Mouse (Mus musculus): ENCODE data around the gene Adamtsl1. TPM values are rescaled to one million over a fixed set of nuclear protein-coding genes. Genes with fewer than 3 reads are reported as not detected.

Gene Adamtsl1
- polyA plus RNA-seq, 1 experiment from 2014 or later: 17.6 TPM

DNA sequence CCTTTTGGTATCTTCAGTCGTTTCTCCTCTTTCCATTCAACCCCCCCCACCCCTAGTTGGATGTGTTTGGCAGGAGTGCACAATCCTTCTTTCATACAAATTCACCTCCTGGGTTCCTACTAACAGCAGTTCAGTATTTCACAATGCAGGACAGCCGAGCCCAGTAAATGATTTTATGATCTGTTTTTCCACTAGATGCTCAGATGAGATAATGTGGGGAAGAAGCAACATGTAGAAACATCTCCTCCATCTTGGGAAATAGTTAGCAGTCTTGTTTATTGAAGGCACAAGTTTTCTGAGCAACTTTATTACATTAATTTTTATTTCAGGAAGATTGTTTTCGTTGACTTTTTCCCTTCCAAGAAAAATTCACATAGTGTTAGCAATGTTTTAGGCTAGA, 40.7 kb downstream of the Adamtsl1 start:
- no peak overlapping the region for H3K9ac ChIP-seq
- no peaks in the 10 kb centered on the region for H3K36me3 ChIP-seq
- no peak overlapping the region for H3K4me3 ChIP-seq
- no peaks in the 10 kb centered on the region for H3K27me3 ChIP-seq
- no peaks in the 10 kb centered on the region for H3K9me3 ChIP-seq
- WGBS: 62% methylated on average over 3 of the region's 3 CpGs
- no peak overlapping the region for H3K4me2 ChIP-seq
- no peak for ATAC-seq (ENCODE audit: borderline replicate concordance, extremely low read depth, low FRiP score, low TSS enrichment)
- 0 out of 2 replicates have a peak, but pooled peaks cover 2% of the 10 kb centered on the region for H3K4me1 ChIP-seq
- no peak overlapping the region for H3K27ac ChIP-seq

GRCm38 (mm10) chr4:85559753-85560152, 45.8 kb downstream of the Adamtsl1 start:
- no peak for ATAC-seq (ENCODE audit: borderline replicate concordance, extremely low read depth, low FRiP score, low TSS enrichment)
- no peak overlapping the region for H3K4me2 ChIP-seq
- H3K27me3 ChIP-seq: no peaks in the 10 kb centered on the region
- H3K9ac ChIP-seq: no peak overlapping the region
- H3K9me3 ChIP-seq: no peaks in the 10 kb centered on the region
- no peak overlapping the region for H3K27ac ChIP-seq
- H3K4me1 ChIP-seq: 0 out of 2 replicates have a peak, but pooled peaks cover 4% of the 10 kb centered on the region
- H3K36me3 ChIP-seq: no peaks in the 10 kb centered on the region
- H3K4me3 ChIP-seq: no peak overlapping the region
- 57% methylated on average over 6 of the region's 6 CpGs for WGBS

- no peaks in the 10 kb centered on the region for H3K27me3 ChIP-seq
- H3K36me3 ChIP-seq: no peaks in the 10 kb centered on the region
- no peaks in the 10 kb centered on the region for H3K9me3 ChIP-seq
- no peak overlapping the region for H3K4me3 ChIP-seq
- no peak overlapping the region for H3K4me2 ChIP-seq
- no peak for ATAC-seq (ENCODE audit: borderline replicate concordance, extremely low read depth, low FRiP score, low TSS enrichment)
- H3K27ac ChIP-seq: no peak overlapping the region
- no peaks in the 10 kb centered on the region for H3K4me1 ChIP-seq
- H3K9ac ChIP-seq: no peak overlapping the region
- 90% methylated on average over 2 of the region's 2 CpGs for WGBS
Measured at GRCm38 (mm10) chr4:85585426-85585825, 71.5 kb downstream of the Adamtsl1 start.

- Histone ChIP-seq H3K9me3 (no peaks in the 10 kb centered on the region), H3K27ac (no peak overlapping the region), H3K4me2 (no peak overlapping the region), H3K9ac (no peak overlapping the region), H3K27me3 (no peaks in the 10 kb centered on the region), H3K4me3 (no peak overlapping the region), H3K36me3 (no peaks in the 10 kb centered on the region), H3K4me1 (no peaks in the 10 kb centered on the region)
- 57% methylated on average over 4 of the region's 4 CpGs for WGBS
- no peak for ATAC-seq (ENCODE audit: borderline replicate concordance, extremely low read depth, low FRiP score, low TSS enrichment)
Measured at GRCm38 (mm10) chr4:85588928-85589327, 75.0 kb downstream of the Adamtsl1 start.

GRCm38 (mm10) chr4:85591037-85591436, 77.1 kb downstream of the Adamtsl1 start:
- 70% methylated on average over 7 of the region's 7 CpGs for WGBS
- H3K27me3 ChIP-seq: no peaks in the 10 kb centered on the region
- no peak overlapping the region for H3K9ac ChIP-seq
- no peak for ATAC-seq (ENCODE audit: borderline replicate concordance, extremely low read depth, low FRiP score, low TSS enrichment)
- H3K9me3 ChIP-seq: no peaks in the 10 kb centered on the region
- H3K4me2 ChIP-seq: no peak overlapping the region
- H3K4me1 ChIP-seq: no peaks in the 10 kb centered on the region
- no peaks in the 10 kb centered on the region for H3K36me3 ChIP-seq
- no peak overlapping the region for H3K27ac ChIP-seq
- H3K4me3 ChIP-seq: no peak overlapping the region

DNA sequence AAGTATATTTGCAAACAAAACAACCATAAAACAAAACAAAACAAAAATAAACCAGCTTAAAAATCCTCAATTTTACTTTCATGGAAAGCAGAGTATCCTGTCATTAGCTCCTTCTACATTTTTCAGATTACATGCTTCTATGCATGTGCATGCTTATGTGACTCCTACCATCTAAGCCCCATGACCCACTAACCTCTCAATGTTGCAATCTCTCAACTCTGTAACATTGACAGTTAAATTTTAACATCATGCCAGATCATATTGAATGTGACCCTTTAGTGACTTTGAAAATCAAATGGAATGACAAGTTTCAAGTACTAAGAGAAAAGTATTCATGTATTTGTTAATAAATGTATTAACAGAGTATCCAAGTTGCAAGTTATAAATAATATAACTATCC, 80.2 kb downstream of the Adamtsl1 start:
- H3K36me3 ChIP-seq: no peaks in the 10 kb centered on the region
- no peaks in the 10 kb centered on the region for H3K4me1 ChIP-seq
- no peak overlapping the region for H3K4me3 ChIP-seq
- H3K4me2 ChIP-seq: no peak overlapping the region
- ATAC-seq (ENCODE audit: borderline replicate concordance, extremely low read depth, low FRiP score, low TSS enrichment): no peak
- no peak overlapping the region for H3K27ac ChIP-seq
- no peaks in the 10 kb centered on the region for H3K9me3 ChIP-seq
- H3K9ac ChIP-seq: no peak overlapping the region
- no peaks in the 10 kb centered on the region for H3K27me3 ChIP-seq

GRCm38 (mm10) chr4:85613331-85613730, 99.4 kb downstream of the Adamtsl1 start:
- no peaks in the 10 kb centered on the region for H3K36me3 ChIP-seq
- ATAC-seq (ENCODE audit: borderline replicate concordance, extremely low read depth, low FRiP score, low TSS enrichment): no peak
- H3K4me2 ChIP-seq: no peak overlapping the region
- H3K27ac ChIP-seq: no peak overlapping the region
- WGBS: 86% methylated on average over 3 of the region's 3 CpGs
- no peak overlapping the region for H3K4me3 ChIP-seq
- H3K9ac ChIP-seq: no peak overlapping the region
- no peaks in the 10 kb centered on the region for H3K27me3 ChIP-seq
- H3K9me3 ChIP-seq: no peaks in the 10 kb centered on the region
- H3K4me1 ChIP-seq: no peaks in the 10 kb centered on the region

DNA sequence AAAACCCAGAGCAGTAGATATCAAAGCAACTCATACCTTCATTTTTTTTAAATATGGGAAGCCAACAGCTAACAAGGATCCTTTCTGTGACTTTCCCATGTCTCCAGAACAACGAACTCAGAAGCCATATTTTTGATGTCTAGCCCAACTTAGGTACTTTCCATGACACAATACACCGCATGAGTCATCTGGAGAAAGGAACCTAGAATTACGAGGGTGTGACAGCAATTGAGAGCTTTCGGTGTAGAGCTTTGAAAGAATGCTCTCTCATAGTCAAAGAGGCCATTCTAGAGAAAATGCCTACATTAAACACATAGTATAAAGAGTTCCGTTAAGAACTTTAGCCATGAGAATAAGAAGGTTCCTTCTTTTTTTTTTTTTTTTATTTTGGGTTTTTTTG, 104.8 kb downstream of the Adamtsl1 start:
- no peaks in the 10 kb centered on the region for H3K27me3 ChIP-seq
- no peak overlapping the region for H3K27ac ChIP-seq
- no peaks in the 10 kb centered on the region for H3K4me1 ChIP-seq
- H3K9me3 ChIP-seq: no peaks in the 10 kb centered on the region
- no peak overlapping the region for H3K4me3 ChIP-seq
- H3K9ac ChIP-seq: no peak overlapping the region
- 87% methylated on average over 5 of the region's 5 CpGs for WGBS
- no peak overlapping the region for H3K4me2 ChIP-seq
- no peaks in the 10 kb centered on the region for H3K36me3 ChIP-seq
- no peak for ATAC-seq (ENCODE audit: borderline replicate concordance, extremely low read depth, low FRiP score, low TSS enrichment)

- ATAC-seq (ENCODE audit: borderline replicate concordance, extremely low read depth, low FRiP score, low TSS enrichment): no peak
- WGBS: 69% methylated on average over 3 of the region's 3 CpGs
- Histone ChIP-seq H3K9me3 (no peaks in the 10 kb centered on the region), H3K27me3 (no peaks in the 10 kb centered on the region), H3K4me2 (no peak overlapping the region), H3K4me3 (no peak overlapping the region), H3K4me1 (no peaks in the 10 kb centered on the region), H3K36me3 (no peaks in the 10 kb centered on the region), H3K27ac (no peak overlapping the region), H3K9ac (no peak overlapping the region)
Measured at GRCm38 (mm10) chr4:85619261-85619660, 105.3 kb downstream of the Adamtsl1 start.

DNA sequence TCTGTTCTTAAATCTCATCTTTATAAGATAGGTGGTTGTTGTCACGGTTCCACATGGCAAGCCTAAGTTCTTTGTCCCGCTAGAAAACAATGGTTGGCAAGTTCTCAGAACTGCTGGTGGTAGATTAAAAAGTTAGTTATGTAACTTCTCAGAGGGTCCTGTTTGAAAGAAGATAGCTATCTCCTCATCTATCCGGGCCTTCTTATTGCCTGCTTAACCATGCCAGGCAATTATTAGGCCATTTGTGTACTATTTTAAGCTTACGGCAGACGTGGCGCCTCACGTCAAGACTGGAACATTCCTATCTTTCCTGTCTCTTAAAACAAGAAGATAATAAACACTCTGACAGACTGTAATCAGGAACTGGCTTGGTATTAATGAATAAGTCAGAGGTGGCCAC, 115.4 kb downstream of the Adamtsl1 start:
- no peak overlapping the region for H3K4me3 ChIP-seq
- no peak overlapping the region for H3K27ac ChIP-seq
- peaks cover 6% of the 10 kb centered on the region for H3K4me1 ChIP-seq
- no peaks in the 10 kb centered on the region for H3K9me3 ChIP-seq
- no peak for ATAC-seq (ENCODE audit: borderline replicate concordance, extremely low read depth, low FRiP score, low TSS enrichment)
- H3K9ac ChIP-seq: no peak overlapping the region
- no peaks in the 10 kb centered on the region for H3K27me3 ChIP-seq
- H3K4me2 ChIP-seq: no peak overlapping the region
- 41% methylated on average over 7 of the region's 7 CpGs for WGBS
- H3K36me3 ChIP-seq: no peaks in the 10 kb centered on the region

DNA sequence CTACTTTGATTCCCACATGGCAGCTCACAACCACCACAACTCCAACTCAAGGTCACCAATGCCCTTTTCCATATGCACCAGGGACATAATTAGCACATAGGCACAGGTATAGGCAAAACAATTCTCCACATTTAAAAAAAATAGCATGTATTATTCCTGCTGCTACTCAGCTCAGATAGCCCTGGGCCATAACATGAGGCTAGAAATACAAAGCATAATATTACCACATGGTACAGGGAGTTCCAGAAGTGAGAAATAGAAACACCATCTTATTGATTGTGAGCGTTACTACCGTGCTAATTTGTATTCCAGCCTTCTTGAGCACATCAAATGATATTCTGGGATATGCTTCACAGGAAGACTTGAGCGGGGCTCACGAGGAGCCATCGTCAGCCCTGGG, 155.3 kb downstream of the Adamtsl1 start:
- no peak overlapping the region for H3K27ac ChIP-seq
- no peak for ATAC-seq (ENCODE audit: borderline replicate concordance, extremely low read depth, low FRiP score, low TSS enrichment)
- peaks cover 12% of the 10 kb centered on the region for H3K4me1 ChIP-seq
- no peak overlapping the region for H3K4me2 ChIP-seq
- H3K4me3 ChIP-seq: no peak overlapping the region
- no peaks in the 10 kb centered on the region for H3K36me3 ChIP-seq
- no peaks in the 10 kb centered on the region for H3K9me3 ChIP-seq
- H3K9ac ChIP-seq: no peak overlapping the region
- H3K27me3 ChIP-seq: no peaks in the 10 kb centered on the region
- WGBS: 82% methylated on average over 5 of the region's 5 CpGs

DNA sequence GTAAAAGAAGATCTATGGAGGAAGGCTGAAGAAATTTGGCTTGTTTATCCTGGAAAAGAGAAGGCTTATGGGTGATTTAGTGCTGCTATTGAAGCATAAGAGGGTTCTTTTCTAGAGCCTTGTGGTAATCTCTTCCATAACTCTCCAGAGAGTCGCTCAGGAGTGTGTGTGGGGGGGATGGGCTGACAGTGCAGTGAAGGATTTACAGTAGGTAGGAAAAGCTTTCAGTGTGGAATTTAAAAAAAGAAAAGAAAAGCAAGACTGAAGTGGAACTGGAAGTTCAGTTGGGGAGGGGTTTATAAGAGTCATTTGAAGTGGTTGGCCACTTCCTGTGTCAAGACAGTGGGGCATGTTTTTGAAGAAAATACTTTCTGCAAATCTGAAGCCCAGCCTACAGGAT, 155.8 kb downstream of the Adamtsl1 start:
- peaks cover 12% of the 10 kb centered on the region for H3K4me1 ChIP-seq
- no peaks in the 10 kb centered on the region for H3K9me3 ChIP-seq
- no peak overlapping the region for H3K4me2 ChIP-seq
- ATAC-seq (ENCODE audit: borderline replicate concordance, extremely low read depth, low FRiP score, low TSS enrichment): no peak
- no peaks in the 10 kb centered on the region for H3K36me3 ChIP-seq
- H3K27ac ChIP-seq: no peak overlapping the region
- H3K4me3 ChIP-seq: no peak overlapping the region
- no peak overlapping the region for H3K9ac ChIP-seq
- 57% methylated on average over 1 of the region's 1 CpGs for WGBS
- H3K27me3 ChIP-seq: no peaks in the 10 kb centered on the region

DNA sequence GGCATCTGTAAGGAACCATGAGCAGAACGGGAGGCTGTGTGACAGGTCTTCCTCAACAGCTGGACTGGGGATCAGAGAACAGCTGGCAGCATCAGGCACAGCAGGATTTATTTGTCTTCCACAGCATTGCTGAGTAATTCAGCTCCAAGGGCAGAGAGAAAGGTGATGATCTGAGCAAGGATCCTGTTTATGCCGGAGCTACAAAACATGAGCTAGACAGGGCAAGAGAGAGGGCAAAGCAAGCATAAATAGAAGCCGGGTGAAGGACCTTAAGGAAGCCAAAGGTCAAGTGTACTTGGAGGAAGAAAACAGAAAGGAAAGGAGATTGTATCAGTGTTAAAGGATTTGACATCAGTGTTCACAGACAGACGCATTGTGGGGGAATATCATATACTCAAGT, 158.3 kb downstream of the Adamtsl1 start:
- H3K27ac ChIP-seq: no peak overlapping the region
- H3K4me2 ChIP-seq: no peak overlapping the region
- H3K27me3 ChIP-seq: no peaks in the 10 kb centered on the region
- 14% methylated on average over 4 of the region's 4 CpGs for WGBS
- H3K9me3 ChIP-seq: no peaks in the 10 kb centered on the region
- no peak overlapping the region for H3K4me3 ChIP-seq
- no peak overlapping the region for H3K9ac ChIP-seq
- H3K4me1 ChIP-seq: peaks cover 12% of the 10 kb centered on the region
- no peak for ATAC-seq (ENCODE audit: borderline replicate concordance, extremely low read depth, low FRiP score, low TSS enrichment)
- no peaks in the 10 kb centered on the region for H3K36me3 ChIP-seq

All from lung, embryonic 15.5 days (tissue).